Mouse (Mus musculus): ENCODE results near the gene Mrpl34. TPM values are rescaled to one million over a fixed set of nuclear protein-coding genes. Genes with fewer than 3 reads are reported as not detected.

The Mrpl34 gene
- polyA plus RNA-seq, 1 experiment from 2014 or later = 180 TPM

DNA sequence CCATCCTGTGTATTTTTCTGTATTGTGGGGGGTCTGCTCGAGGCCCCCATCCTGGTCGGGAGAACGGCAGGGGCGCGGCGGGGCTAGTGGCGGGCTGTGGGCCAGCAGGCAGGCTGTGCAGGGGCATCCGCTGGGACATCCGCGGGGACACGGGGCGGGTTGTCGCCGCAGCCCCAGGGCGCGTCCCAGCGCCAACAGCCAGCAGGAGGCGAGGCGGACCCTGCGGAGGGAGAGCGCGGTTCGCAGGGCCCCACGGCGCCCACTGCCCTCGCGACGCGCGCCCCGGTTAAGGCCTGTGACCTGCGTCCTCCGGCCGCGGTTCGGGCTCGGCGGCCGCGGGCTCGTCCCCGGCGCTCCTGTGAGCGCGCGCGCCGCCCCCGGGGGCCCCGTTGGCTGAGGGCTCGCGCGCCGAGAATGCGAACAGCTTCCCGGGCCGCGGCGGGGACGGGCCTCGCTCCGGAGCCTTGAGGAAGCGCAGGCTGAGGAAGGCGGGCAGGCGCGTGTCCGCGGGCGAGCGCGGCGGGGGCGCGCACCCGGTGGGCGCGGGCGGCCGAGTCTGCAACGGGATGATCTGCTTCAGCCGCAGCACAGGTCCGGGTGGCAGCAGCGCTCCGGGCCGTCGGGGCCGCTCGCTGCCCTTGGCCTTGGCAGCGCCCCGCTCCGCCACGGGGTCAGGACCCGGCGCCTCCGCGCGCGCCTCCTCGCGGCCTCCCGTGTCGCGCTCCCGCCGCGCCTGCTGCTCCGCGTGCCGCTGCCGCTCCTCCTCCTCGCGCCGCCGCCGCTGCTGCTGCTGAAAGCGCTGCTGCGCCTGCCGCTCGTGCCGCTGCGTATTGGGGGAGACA, 11.6 kb downstream of the Mrpl34 start:
- H3K9ac ChIP-seq (replicated peaks; ENCODE audit: low read length) = peak overlapping the region; percentile 73
- H3K27me3 ChIP-seq (ENCODE audit: control insufficient read depth, insufficient read depth, low read length) = no peaks in the 10 kb centered on the region
- peak; percentile 44 for ATAC-seq (replicated peaks; ENCODE audit: insufficient number of reproducible peaks, low FRiP score, low TSS enrichment, low read depth)
- H3K4me3 ChIP-seq (ENCODE audit: low read depth, low read length) = peak overlapping the region; percentile 52
- peak overlapping the region; percentile 86 for H3K4me2 ChIP-seq (ENCODE audit: low read depth, low read length)
- H3K27ac ChIP-seq (replicated peaks; ENCODE audit: low read depth, low read length) = peak overlapping the region; percentile 56
- peaks cover 5% of the 10 kb centered on the region; the same call in 1 of the 2 replicates for H3K4me1 ChIP-seq (ENCODE audit: control insufficient read depth, insufficient read depth, low read length)
- peaks cover 9% of the 10 kb centered on the region; the same call in 1 of the 2 replicates for H3K36me3 ChIP-seq (replicated peaks; ENCODE audit: control insufficient read depth, insufficient read depth, low read depth, low read length)
- H3K9me3 ChIP-seq (replicated peaks; ENCODE audit: control insufficient read depth, low read length) = no peaks in the 10 kb centered on the region
- 0% methylated on average over 76 of the region's 121 CpGs for whole genome bisulfite sequencing
- DNase-seq (ENCODE audit: low spot score) = peak; percentile 85

GRCm38 (mm10) chr8:71477196-71477845, 12.6 kb downstream of the Mrpl34 start:
- no peak for ATAC-seq (replicated peaks; ENCODE audit: insufficient number of reproducible peaks, low FRiP score, low TSS enrichment, low read depth)
- Histone ChIP-seq H3K9ac (replicated peaks; ENCODE audit: low read length) (no peak overlapping the region), H3K4me2 (ENCODE audit: low read depth, low read length) (peak overlapping the region; percentile 86), H3K27ac (replicated peaks; ENCODE audit: low read depth, low read length) (no peak overlapping the region), H3K9me3 (replicated peaks; ENCODE audit: control insufficient read depth, low read length) (no peaks in the 10 kb centered on the region), H3K4me3 (ENCODE audit: low read depth, low read length) (peak overlapping the region; percentile 52), H3K27me3 (ENCODE audit: control insufficient read depth, insufficient read depth, low read length) (no peaks in the 10 kb centered on the region), H3K36me3 (replicated peaks; ENCODE audit: control insufficient read depth, insufficient read depth, low read depth, low read length) (peaks cover 11% of the 10 kb centered on the region; the same call in 1 of the 2 replicates), H3K4me1 (ENCODE audit: control insufficient read depth, insufficient read depth, low read length) (peaks cover 5% of the 10 kb centered on the region; the same call in 1 of the 2 replicates)
- WGBS = 37% methylated on average over 14 of the region's 14 CpGs
- DNase-seq (ENCODE audit: low spot score) = peak; percentile 43

- no peak overlapping the region for H3K27ac ChIP-seq (replicated peaks; ENCODE audit: low read depth, low read length)
- DNase-seq (ENCODE audit: low spot score) (no peak), ATAC-seq (replicated peaks; ENCODE audit: insufficient number of reproducible peaks, low FRiP score, low TSS enrichment, low read depth) (no peak)
- no peaks in the 10 kb centered on the region for H3K9me3 ChIP-seq (replicated peaks; ENCODE audit: control insufficient read depth, low read length)
- 95% methylated on average over 11 of the region's 11 CpGs for WGBS
- H3K4me2 ChIP-seq (ENCODE audit: low read depth, low read length) = no peak overlapping the region
- no peak overlapping the region for H3K4me3 ChIP-seq (ENCODE audit: low read depth, low read length)
- H3K4me1 ChIP-seq (ENCODE audit: control insufficient read depth, insufficient read depth, low read length) = peaks cover 5% of the 10 kb centered on the region; the same call in 1 of the 2 replicates
- H3K27me3 ChIP-seq (ENCODE audit: control insufficient read depth, insufficient read depth, low read length) = no peaks in the 10 kb centered on the region
- H3K36me3 ChIP-seq (replicated peaks; ENCODE audit: control insufficient read depth, insufficient read depth, low read depth, low read length) = peaks cover 4% of the 10 kb centered on the region; the same call in 1 of the 2 replicates
- H3K9ac ChIP-seq (replicated peaks; ENCODE audit: low read length) = no peak overlapping the region
These were observed 14.2 kb downstream of the Mrpl34 start for GRCm38 (mm10) chr8:71478943-71479342.

GRCm38 (mm10) chr8:71483932-71484331, 19.2 kb downstream of the Mrpl34 start:
- WGBS = 48% methylated on average over 8 of the region's 8 CpGs
- H3K4me1 ChIP-seq (ENCODE audit: control insufficient read depth, insufficient read depth, low read length) = no peaks in the 10 kb centered on the region; the same call in 1 of the 2 replicates
- no peak overlapping the region for H3K27ac ChIP-seq (replicated peaks; ENCODE audit: low read depth, low read length)
- H3K27me3 ChIP-seq (ENCODE audit: control insufficient read depth, insufficient read depth, low read length) = no peaks in the 10 kb centered on the region
- no peaks in the 10 kb centered on the region for H3K9me3 ChIP-seq (replicated peaks; ENCODE audit: control insufficient read depth, low read length)
- ATAC-seq (replicated peaks; ENCODE audit: insufficient number of reproducible peaks, low FRiP score, low TSS enrichment, low read depth) = no peak
- no peak overlapping the region for H3K4me2 ChIP-seq (ENCODE audit: low read depth, low read length)
- no peak overlapping the region for H3K4me3 ChIP-seq (ENCODE audit: low read depth, low read length)
- peak; percentile 80 for DNase-seq (ENCODE audit: low spot score)
- H3K9ac ChIP-seq (replicated peaks; ENCODE audit: low read length) = no peak overlapping the region
- H3K36me3 ChIP-seq (replicated peaks; ENCODE audit: control insufficient read depth, insufficient read depth, low read depth, low read length) = peaks cover 7% of the 10 kb centered on the region; the same call in 1 of the 2 replicates

DNA sequence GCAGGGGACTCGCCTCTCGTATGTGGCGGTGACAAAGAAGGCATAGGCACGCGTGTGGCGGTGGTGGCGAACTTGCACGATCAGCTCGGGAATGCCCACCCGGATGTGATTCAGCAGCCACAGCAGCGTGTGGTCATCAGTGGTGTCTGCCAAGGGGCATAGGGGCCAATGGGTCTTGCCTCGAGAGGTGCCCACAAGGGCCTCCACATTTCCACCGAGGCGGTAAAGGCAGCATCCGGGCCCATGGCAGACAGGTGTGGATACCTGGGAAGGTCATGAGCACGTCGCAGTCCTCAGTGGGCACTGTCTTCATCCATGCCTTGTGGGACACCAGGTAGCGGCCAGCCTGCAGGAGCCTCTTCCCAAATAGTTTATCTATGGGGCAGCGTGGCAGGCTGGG, 20.0 kb downstream of the Mrpl34 start:
- no peak for ATAC-seq (replicated peaks; ENCODE audit: insufficient number of reproducible peaks, low FRiP score, low TSS enrichment, low read depth)
- WGBS = 94% methylated on average over 19 of the region's 19 CpGs
- no peaks in the 10 kb centered on the region for H3K27me3 ChIP-seq (ENCODE audit: control insufficient read depth, insufficient read depth, low read length)

DNA sequence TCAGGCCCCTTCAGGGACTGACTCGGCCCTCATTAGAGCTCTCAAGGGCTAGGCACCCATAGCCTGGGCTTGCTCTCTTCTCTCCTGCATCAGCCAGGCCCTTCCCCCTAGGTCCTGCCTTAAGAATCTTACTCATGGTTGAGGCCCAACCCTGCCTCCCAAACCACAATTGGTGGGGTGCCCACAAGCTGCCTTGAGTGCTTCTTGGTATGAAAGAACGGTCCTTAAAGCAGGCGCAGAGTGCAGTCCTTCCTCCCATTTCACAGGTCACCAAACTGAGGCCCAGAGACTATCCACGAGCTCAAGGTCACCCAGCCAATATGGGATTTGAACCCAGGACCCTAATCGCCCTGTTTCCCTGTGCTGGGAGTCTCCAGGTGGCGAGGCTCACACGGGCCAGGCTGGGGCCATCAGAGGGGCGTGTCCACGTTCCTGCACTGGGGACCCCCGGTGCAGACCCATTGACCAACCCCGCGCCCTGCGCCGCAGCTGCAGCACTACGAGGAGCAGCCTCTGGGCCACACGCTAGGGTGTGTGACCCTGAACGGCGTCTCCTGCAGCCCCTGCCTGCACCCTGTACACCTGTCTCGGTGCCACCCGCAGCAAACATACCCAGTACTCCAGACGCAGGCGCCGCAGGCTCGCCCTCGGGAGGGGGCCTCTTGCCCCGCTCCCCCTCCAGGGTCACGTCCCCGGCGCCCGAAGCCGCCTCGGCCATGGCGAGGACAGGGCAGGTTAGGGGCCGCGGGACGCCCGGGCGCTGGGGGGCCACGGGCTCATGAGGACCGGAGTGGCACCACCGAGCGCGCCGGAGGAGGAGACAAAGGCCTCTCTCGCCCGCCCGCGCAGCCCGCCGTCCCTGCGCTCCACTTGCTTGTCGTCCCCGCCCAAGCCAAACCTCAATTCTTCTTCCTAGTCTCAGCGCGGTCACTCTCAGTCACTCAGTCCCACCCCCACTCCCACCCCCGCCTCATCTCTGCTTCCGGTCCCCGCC, 20.7 kb downstream of the Mrpl34 start, which contains the start of gene Ano8:
Gene Ano8, minus strand, starts transcription at position 822 of the 994 bp plus-strand sequence.
- Histone ChIP-seq H3K27me3 (ENCODE audit: control insufficient read depth, insufficient read depth, low read length) (no peaks in the 10 kb centered on the region), H3K4me1 (ENCODE audit: control insufficient read depth, insufficient read depth, low read length) (peaks cover 2% of the 10 kb centered on the region; the same call in 1 of the 2 replicates), H3K27ac (replicated peaks; ENCODE audit: low read depth, low read length) (peak within 1 kb of the TSS; percentile 72), H3K4me3 (ENCODE audit: low read depth, low read length) (peak within 1 kb of the TSS; percentile 88), H3K9me3 (replicated peaks; ENCODE audit: control insufficient read depth, low read length) (no peaks in the 10 kb centered on the region), H3K4me2 (ENCODE audit: low read depth, low read length) (peak within 1 kb of the TSS; percentile 53), H3K9ac (replicated peaks; ENCODE audit: low read length) (peak within 1 kb of the TSS; percentile 97), H3K36me3 (replicated peaks; ENCODE audit: control insufficient read depth, insufficient read depth, low read depth, low read length) (peaks cover 10% of the 10 kb centered on the region)
- peak; percentile 93 for DNase-seq (ENCODE audit: low spot score)
- 5% methylated on average over 57 of the region's 58 CpGs for WGBS
- peak; percentile 45 for ATAC-seq (replicated peaks; ENCODE audit: insufficient number of reproducible peaks, low FRiP score, low TSS enrichment, low read depth)

More for the DNA sequence above, 20.0 kb downstream of the Mrpl34 start:
- DNase-seq (ENCODE audit: low spot score) = no peak
- H3K9me3 ChIP-seq (replicated peaks; ENCODE audit: control insufficient read depth, low read length) = no peaks in the 10 kb centered on the region
- peak overlapping the region; percentile 53 for H3K4me2 ChIP-seq (ENCODE audit: low read depth, low read length)
- H3K4me1 ChIP-seq (ENCODE audit: control insufficient read depth, insufficient read depth, low read length) = peaks cover 2% of the 10 kb centered on the region; the same call in 1 of the 2 replicates
- H3K36me3 ChIP-seq (replicated peaks; ENCODE audit: control insufficient read depth, insufficient read depth, low read depth, low read length) = peaks cover 7% of the 10 kb centered on the region; the same call in 1 of the 2 replicates
- H3K27ac ChIP-seq (replicated peaks; ENCODE audit: low read depth, low read length) = no peak overlapping the region
- H3K4me3 ChIP-seq (ENCODE audit: low read depth, low read length) = peak overlapping the region; percentile 88
- H3K9ac ChIP-seq (replicated peaks; ENCODE audit: low read length) = no peak overlapping the region; the same call in 1 of the 2 replicates

- DNase-seq (ENCODE audit: low spot score) = no peak
- Histone ChIP-seq H3K4me1 (ENCODE audit: control insufficient read depth, insufficient read depth, low read length) (peaks cover 2% of the 10 kb centered on the region; the same call in 1 of the 2 replicates), H3K27me3 (ENCODE audit: control insufficient read depth, insufficient read depth, low read length) (no peaks in the 10 kb centered on the region), H3K27ac (replicated peaks; ENCODE audit: low read depth, low read length) (no peak overlapping the region), H3K4me3 (ENCODE audit: low read depth, low read length) (peak overlapping the region; percentile 88), H3K9me3 (replicated peaks; ENCODE audit: control insufficient read depth, low read length) (no peaks in the 10 kb centered on the region), H3K4me2 (ENCODE audit: low read depth, low read length) (peak overlapping the region; percentile 53), H3K9ac (replicated peaks; ENCODE audit: low read length) (peak overlapping the region; percentile 25), H3K36me3 (replicated peaks; ENCODE audit: control insufficient read depth, insufficient read depth, low read depth, low read length) (peaks cover 10% of the 10 kb centered on the region)
- 19% methylated on average over 7 of the region's 7 CpGs for WGBS
- no peak for ATAC-seq (replicated peaks; ENCODE audit: insufficient number of reproducible peaks, low FRiP score, low TSS enrichment, low read depth)
These were observed 21.4 kb downstream of the Mrpl34 start for GRCm38 (mm10) chr8:71486136-71486529.

All from embryonic facial prominence, embryonic 11.5 days (tissue).